Mouse (Mus musculus) midbrain, embryonic 16.5 days (tissue): ENCODE data around the gene Zfp30. TPM values are rescaled to one million over a fixed set of nuclear protein-coding genes. Genes with fewer than 3 reads are reported as not detected.

Experiments used
- ATAC-seq: fragments of 200-750 bp; cut with Nextera tagmentation; 2 replicates; pipeline ENCODE4 v1.8.0; 2017; ENCODE audit warnings: moderate TSS enrichment
- H3K27ac ChIP-seq: fragments of 300-500 bp; sonication (generic); 2 replicates; pipeline ENCODE4 v1.5.1; 2014; ENCODE audit warnings: mild to moderate bottlenecking, low read length, mixed read lengths
- H3K27me3 ChIP-seq: fragments of 300-500 bp; sonication (generic); 2 replicates; pipeline ENCODE4 v1.6.1; 2014; ENCODE audit warnings: low read depth, low read length, mixed read lengths; ENCODE audit not compliant: control insufficient read depth, insufficient read depth
- H3K36me3 ChIP-seq: fragments of 300-500 bp; sonication (generic); 2 replicates; pipeline ENCODE4 v1.6.1; 2014; ENCODE audit warnings: mild to moderate bottlenecking, low read length, moderate library complexity, mixed read lengths; ENCODE audit not compliant: control insufficient read depth, insufficient read depth
- H3K4me1 ChIP-seq: fragments of 300-500 bp; sonication (generic); 2 replicates; pipeline ENCODE4 v1.6.1; 2014; ENCODE audit warnings: mild to moderate bottlenecking, low read length, mixed read lengths; ENCODE audit not compliant: control insufficient read depth, insufficient read depth
- H3K4me2 ChIP-seq: fragments of 300-500 bp; sonication (generic); 2 replicates; pipeline ENCODE4 v1.6.1; 2014; ENCODE audit warnings: mild to moderate bottlenecking, low read length, mixed read lengths
- H3K4me3 ChIP-seq: fragments of 300-500 bp; sonication (generic); 2 replicates; pipeline ENCODE4 v1.5.1; 2014; ENCODE audit warnings: low read depth, mild to moderate bottlenecking, low read length, moderate library complexity, mixed read lengths
- H3K9ac ChIP-seq: fragments of 300-500 bp; sonication (generic); 2 replicates; pipeline ENCODE4 v1.6.1; 2014; ENCODE audit warnings: low read depth, low read length, mixed read lengths
- H3K9me3 ChIP-seq: fragments of 300-500 bp; sonication (generic); replicated peaks from 2 replicates; pipeline ENCODE4 v1.6.1; 2014; ENCODE audit warnings: mild to moderate bottlenecking, low read length, mixed read lengths; ENCODE audit not compliant: control insufficient read depth, poor library complexity, severe bottlenecking
- WGBS: fragments of 180-500 bp; shearing (Covaris S2); extraction: QIAGEN DNeasy Blood & Tissue Kit; methylation state at CpG from one replicate; pipeline ENCODE4 v1.1.7; 2014; 5-methylcytosine and 5-hydroxymethylcytosine counted together
- polyA plus RNA-seq: library from polyadenylated mRNA; unstranded; fragments of >200 nt; fragmentation: Nextera tagmentation; extraction: Ambion mirVana; gene quantifications from 2 replicates; pipeline ENCODE4 v1.2.1, GENCODE M21; 2015

Zfp30 gene
- polyA plus RNA-seq, 1 experiment from 2014 or later = 14.8 TPM

DNA sequence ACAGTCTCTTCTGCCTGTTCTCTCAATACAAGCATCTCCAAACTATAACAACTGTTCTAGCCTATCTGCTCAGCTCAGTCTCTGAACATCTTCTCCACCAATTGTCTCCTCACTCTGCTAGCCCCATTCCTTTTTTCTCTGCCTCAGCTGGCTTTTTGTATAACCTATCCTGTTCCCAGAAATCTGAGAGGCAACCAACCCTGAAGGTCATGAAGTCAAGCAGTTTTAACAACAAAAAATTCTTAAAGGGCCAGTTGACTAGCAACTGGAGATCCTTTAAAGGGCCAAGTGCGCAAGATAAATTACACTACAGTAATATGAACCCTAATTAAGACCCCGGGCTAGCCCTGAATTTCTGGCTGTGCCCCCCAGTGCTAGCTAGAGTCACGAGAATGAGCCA is 9.4 kb upstream of the Zfp30 start:
- WGBS = 94% methylated on average over 3 of the region's 3 CpGs
- peaks cover 41% of the 10 kb centered on the region for H3K36me3 ChIP-seq

DNA sequence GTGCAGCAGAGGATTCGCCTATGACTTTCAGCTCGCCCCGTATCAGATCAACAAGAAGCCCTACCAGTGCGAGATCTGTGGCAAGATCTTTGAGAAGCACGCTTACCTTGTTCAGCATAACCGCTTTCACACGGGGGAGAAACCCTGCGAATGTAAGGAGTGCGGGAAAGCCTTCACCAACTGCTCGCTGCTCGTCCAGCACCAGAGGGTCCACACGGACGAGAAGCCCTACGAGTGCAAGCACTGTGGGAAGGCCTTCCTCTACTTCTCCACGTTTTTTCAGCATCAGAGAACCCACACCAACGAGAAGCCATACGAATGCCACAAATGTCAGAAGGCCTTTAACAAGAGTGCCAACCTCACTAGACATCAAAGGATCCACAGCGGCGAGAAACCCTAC is 7.2 kb upstream of the Zfp30 start:
- Histone ChIP-seq H3K4me1 (no peaks in the 10 kb centered on the region), H3K9me3 (no peaks in the 10 kb centered on the region), H3K36me3 (peaks cover 43% of the 10 kb centered on the region), H3K4me2 (no peak overlapping the region), H3K9ac (no peak overlapping the region), H3K27me3 (no peaks in the 10 kb centered on the region), H3K4me3 (no peak overlapping the region), H3K27ac (no peak overlapping the region)
- ATAC-seq = no peak
- 96% methylated on average over 19 of the region's 19 CpGs for WGBS

More for the DNA sequence above, 9.4 kb upstream of the Zfp30 start:
- H3K4me2 ChIP-seq = no peak overlapping the region
- H3K4me1 ChIP-seq = peaks cover 5% of the 10 kb centered on the region
- no peak overlapping the region for H3K27ac ChIP-seq
- no peaks in the 10 kb centered on the region for H3K27me3 ChIP-seq
- no peak overlapping the region for H3K9ac ChIP-seq
- no peak overlapping the region for H3K4me3 ChIP-seq
- no peak for ATAC-seq
- no peaks in the 10 kb centered on the region for H3K9me3 ChIP-seq

DNA sequence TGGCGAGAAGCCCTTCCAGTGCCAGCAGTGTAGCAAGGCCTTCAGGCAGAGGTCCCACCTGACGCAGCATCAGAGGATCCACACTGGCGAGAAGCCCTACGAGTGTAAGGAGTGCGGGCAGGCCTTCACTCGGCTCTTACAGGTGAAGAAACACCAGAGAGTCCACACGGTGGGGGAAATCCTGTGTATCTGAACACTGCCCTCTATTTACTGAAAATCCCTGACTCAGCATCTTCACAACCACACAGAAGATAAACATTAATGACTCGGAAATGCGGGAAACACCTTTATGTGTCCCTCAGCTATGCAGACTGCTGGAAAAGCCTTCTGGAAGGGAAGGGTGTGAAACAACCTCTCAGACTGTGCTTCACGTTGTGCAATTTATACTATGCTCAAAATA is 6.4 kb upstream of the Zfp30 start:
- no peak overlapping the region for H3K4me3 ChIP-seq
- 97% methylated on average over 10 of the region's 10 CpGs for WGBS
- peaks cover 43% of the 10 kb centered on the region for H3K36me3 ChIP-seq
- no peaks in the 10 kb centered on the region for H3K9me3 ChIP-seq
- ATAC-seq = no peak
- H3K27ac ChIP-seq = no peak overlapping the region
- H3K4me2 ChIP-seq = no peak overlapping the region
- no peak overlapping the region for H3K9ac ChIP-seq
- no peaks in the 10 kb centered on the region for H3K27me3 ChIP-seq
- no peaks in the 10 kb centered on the region for H3K4me1 ChIP-seq

DNA sequence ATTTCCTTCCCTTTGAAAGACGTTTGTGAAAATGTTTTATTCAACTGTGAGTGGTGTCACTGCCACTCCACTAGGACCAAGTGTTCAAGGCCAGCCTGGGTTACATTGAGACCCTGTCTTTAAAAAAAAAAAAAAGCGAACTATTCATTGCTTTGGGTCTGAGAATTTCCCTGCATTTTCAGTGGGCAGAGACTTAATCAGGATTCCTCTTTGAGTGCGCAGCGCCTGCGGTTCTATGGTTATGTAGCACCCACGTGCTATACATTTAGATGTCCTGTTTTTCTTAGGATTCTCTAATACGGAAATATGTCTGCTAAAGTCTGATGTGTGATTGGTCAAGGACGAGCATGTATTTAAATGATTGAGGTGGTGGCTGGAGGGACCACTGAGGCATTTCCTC is 1.2 kb downstream of the Zfp30 start:
- WGBS = 44% methylated on average over 8 of the region's 8 CpGs
- peak overlapping the region; percentile 88 for H3K4me3 ChIP-seq

DNA sequence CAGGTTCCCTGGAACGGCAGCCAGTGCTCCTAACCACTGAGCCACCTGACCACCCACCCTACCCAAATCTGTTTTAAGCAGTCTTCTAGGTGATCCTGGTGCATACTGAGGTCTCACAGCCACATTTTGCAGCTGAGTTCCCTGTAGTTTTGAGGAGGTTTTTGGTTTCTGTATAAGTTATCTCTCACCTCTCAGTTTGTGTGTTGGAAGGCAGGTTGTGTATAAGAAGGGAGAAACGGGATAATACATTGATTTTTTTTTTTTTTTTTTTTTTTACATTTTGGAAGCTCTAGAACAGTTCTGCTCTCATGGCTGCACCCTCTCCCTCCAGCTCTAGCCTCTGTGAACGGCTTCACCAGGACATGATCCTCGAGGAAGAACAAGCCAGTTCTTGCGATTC is 2.1 kb downstream of the Zfp30 start:
- Histone ChIP-seq H3K36me3 (peaks cover 33% of the 10 kb centered on the region), H3K9me3 (no peaks in the 10 kb centered on the region), H3K9ac (peak overlapping the region; percentile 65), H3K27ac (no peak overlapping the region), H3K4me3 (peak overlapping the region; percentile 88), H3K27me3 (no peaks in the 10 kb centered on the region), H3K4me1 (peaks cover 19% of the 10 kb centered on the region), H3K4me2 (peak overlapping the region; percentile 70)
- WGBS = 78% methylated on average over 5 of the region's 5 CpGs
- no peak for ATAC-seq

More for the DNA sequence above, 1.2 kb downstream of the Zfp30 start:
- Histone ChIP-seq H3K4me2 (peak overlapping the region; percentile 70), H3K27me3 (no peaks in the 10 kb centered on the region), H3K27ac (no peak overlapping the region), H3K9me3 (no peaks in the 10 kb centered on the region), H3K9ac (peak overlapping the region; percentile 65), H3K4me1 (peaks cover 19% of the 10 kb centered on the region), H3K36me3 (peaks cover 24% of the 10 kb centered on the region)
- ATAC-seq = no peak

DNA sequence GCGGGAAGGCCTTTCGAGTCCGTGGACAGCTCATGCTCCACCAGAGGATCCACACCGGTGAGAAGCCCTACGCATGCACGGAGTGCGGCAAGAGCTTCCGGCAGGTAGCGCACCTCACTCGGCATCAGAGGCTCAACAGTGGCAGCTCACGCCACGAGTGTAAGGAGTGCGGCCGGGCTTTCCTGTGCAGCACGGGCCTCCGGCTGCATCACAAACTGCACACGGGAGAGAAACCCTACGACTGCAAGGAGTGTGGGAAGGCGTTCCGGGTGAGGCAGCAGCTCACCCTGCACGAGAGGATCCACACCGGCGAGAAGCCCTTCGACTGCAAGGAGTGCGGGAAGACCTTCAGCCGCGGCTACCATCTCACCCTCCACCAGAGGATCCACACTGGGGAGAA is 9.1 kb downstream of the Zfp30 start:
- Histone ChIP-seq H3K27me3 (no peaks in the 10 kb centered on the region), H3K4me3 (no peak overlapping the region), H3K4me1 (no peaks in the 10 kb centered on the region), H3K9ac (no peak overlapping the region), H3K36me3 (peaks cover 54% of the 10 kb centered on the region), H3K9me3 (no peaks in the 10 kb centered on the region; the same call in 1 of the 2 replicates), H3K4me2 (no peak overlapping the region), H3K27ac (no peak overlapping the region)
- whole genome bisulfite sequencing = 32% methylated on average over 27 of the region's 27 CpGs
- no peak for ATAC-seq

DNA sequence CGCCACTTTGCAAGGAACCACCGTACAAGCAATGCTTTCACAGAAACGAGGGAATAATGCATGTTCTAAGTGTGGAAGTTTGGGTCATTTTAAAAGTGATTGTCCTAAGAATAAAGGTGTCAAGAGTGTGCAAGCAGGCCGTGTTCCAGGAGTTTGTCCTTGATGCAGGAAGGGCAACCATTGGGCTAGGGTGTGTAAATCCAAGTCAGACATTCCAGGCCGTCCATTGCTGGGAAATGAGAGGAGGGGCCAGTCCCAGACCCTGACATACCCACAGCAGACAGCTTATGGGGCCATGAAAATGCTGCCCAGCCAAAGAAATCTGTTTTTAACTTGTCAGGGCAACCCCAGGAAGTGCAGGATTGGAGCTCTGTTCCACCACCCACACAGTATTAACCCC is 23.2 kb downstream of the Zfp30 start:
- 61% methylated on average over 5 of the region's 5 CpGs for WGBS
- no peaks in the 10 kb centered on the region for H3K27me3 ChIP-seq
- H3K27ac ChIP-seq = no peak overlapping the region
- H3K4me2 ChIP-seq = no peak overlapping the region
- H3K4me3 ChIP-seq = no peak overlapping the region
- H3K9ac ChIP-seq = no peak overlapping the region
- H3K36me3 ChIP-seq = no peaks in the 10 kb centered on the region
- no peaks in the 10 kb centered on the region for H3K4me1 ChIP-seq
- no peak for ATAC-seq
- no peaks in the 10 kb centered on the region for H3K9me3 ChIP-seq

DNA sequence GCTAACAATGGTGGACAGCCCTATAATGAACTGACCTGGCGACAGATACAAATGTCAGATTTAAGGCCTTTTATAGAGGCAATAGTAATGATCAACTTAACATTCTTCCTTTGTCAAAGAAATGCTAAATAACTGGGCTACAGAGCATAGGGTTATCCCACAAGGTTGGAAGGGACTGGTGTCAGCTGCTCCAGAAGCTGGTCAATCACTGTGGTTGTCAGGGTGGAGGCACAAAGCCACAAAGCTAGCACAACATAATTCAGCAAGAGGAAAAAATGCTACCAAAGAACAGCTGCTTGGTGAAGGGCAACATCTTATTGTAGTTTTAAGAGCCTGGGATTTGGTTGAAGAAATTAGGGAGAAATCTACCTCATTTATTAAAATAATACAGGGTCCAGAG is 28.4 kb downstream of the Zfp30 start:
- Histone ChIP-seq H3K27ac (no peak overlapping the region), H3K9me3 (no peaks in the 10 kb centered on the region), H3K4me3 (no peak overlapping the region), H3K27me3 (no peaks in the 10 kb centered on the region), H3K4me2 (no peak overlapping the region), H3K36me3 (no peaks in the 10 kb centered on the region), H3K9ac (no peak overlapping the region), H3K4me1 (peaks cover 17% of the 10 kb centered on the region)
- ATAC-seq = no peak
- 100% methylated on average over 1 of the region's 1 CpGs for WGBS

DNA sequence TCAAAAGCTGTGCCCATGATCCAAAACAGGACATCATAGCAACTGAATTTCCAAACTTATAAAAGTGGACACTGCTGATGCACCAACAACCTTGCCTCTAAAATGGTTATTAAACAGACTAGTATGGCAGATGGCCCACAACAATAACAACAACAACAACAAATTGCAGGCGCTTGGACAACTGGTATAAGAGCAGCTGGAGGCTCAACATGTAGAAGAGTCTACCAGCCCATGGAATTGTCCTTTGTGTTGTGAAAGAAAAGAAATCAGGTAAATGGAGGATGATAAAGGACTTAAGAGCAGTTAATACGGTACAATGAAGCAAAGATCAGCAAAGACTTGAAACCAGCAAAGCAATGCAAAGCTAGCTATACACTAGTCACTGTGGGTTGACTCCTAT is 30.6 kb downstream of the Zfp30 start:
- Histone ChIP-seq H3K36me3 (no peaks in the 10 kb centered on the region), H3K27me3 (no peaks in the 10 kb centered on the region), H3K4me3 (no peak overlapping the region; the same call in 1 of the 2 replicates), H3K4me1 (peaks cover 33% of the 10 kb centered on the region), H3K27ac (no peak overlapping the region), H3K9ac (no peak overlapping the region), H3K9me3 (no peaks in the 10 kb centered on the region), H3K4me2 (peak overlapping the region; percentile 77)
- WGBS = 94% methylated on average over 2 of the region's 2 CpGs
- ATAC-seq = no peak
